Mouse (Mus musculus) G1E (cell line): ENCODE results near the gene Ap2m1.

ENCODE experiments used
- CTCF ChIP-seq: IDR thresholded peaks from 2 replicates; pipeline ENCODE4 v1.5.1; 2012; ENCODE audit warnings: low read depth, low read length, inconsistent platforms, mixed read lengths
- GATA2 ChIP-seq: IDR thresholded peaks from 2 replicates; pipeline ENCODE4 v1.6.1; 2012; ENCODE audit warnings: low read depth, low read length, inconsistent platforms, borderline replicate concordance

GRCm38 (mm10) chr16:20497980-20498676 lies 37.1 kb upstream of the Ap2m1 start:
- TF ChIP-seq CTCF (no peak), GATA2 (no peak)
